8 mouse cellular contexts compared by ENCODE assay signal in the genomic region with DNA sequence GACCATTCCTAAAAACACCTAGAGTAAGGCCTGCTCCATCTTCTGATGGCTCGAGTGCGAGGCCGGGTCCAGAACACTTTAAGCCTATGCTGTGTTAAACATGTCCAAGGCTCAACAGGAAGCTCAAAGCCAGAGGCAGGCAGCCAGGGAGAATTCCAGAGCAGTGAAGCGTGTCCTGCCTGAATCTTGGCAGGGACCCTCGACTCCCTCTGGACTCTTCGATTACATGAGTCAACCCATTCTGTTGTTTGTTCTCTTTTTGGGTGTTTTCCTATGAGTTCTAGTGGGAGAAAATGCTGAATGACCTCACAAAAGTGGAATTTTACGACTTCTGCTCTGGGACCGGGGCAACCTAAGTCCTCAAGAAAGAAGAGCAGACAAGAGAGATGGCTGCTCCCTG. TPM values are rescaled to one million over a fixed set of nuclear protein-coding genes. Genes with fewer than 3 reads are reported as not detected.
DNase-seq lines count a peak whose midpoint lies in the region; ATAC-seq and TF ChIP-seq lines count a peak whose summit lies in the region.

No protein-coding gene starts in this region.

- no peak for TF ChIP-seq EP300 in stomach, postnatal 0 days (optimal IDR thresholded peaks at IDR 0.05)

- H3K36me3 ChIP-seq in forebrain, embryonic 16.5 days (ENCODE audit: control insufficient read depth, insufficient read depth) = no peaks in the 10 kb centered on the region
- H3K36me3 ChIP-seq in forebrain, embryonic 10.5 days (replicated peaks) = no peaks in the 10 kb centered on the region
- H3K36me3 ChIP-seq in heart, embryonic 12.5 days = no peaks in the 10 kb centered on the region
- H3K36me3 ChIP-seq in stomach, postnatal 0 days (ENCODE audit: control insufficient read depth, insufficient read depth, low read length) = no peaks in the 10 kb centered on the region

- H3K27ac ChIP-seq in forebrain, embryonic 16.5 days (ENCODE audit: low read length) = no peak overlapping the region
- no peak overlapping the region for H3K27ac ChIP-seq in forebrain, embryonic 10.5 days
- peak overlapping the region; percentile 71 for H3K27ac ChIP-seq in heart, embryonic 12.5 days (ENCODE audit: poor library complexity, severe bottlenecking)
- H3K27ac ChIP-seq in stomach, postnatal 0 days (replicated peaks) = peak overlapping the region; percentile 74

- intact Hi-C loops in left cerebral cortex, postnatal 14 days (cut with DNase I) = loop anchor here (5.0 to 10.0 kb wide), 3 partner anchors 62 to 235 kb away; a partner anchor contains a TSS

- WGBS in forebrain, embryonic 16.5 days = 45% methylated on average over 8 of the region's 8 CpGs
- 69% methylated on average over 8 of the region's 8 CpGs for WGBS in forebrain, embryonic 10.5 days
- 53% methylated on average over 8 of the region's 8 CpGs for WGBS in heart, embryonic 12.5 days
- 21% methylated on average over 8 of the region's 8 CpGs for WGBS in stomach, postnatal 0 days

- no peaks in the 10 kb centered on the region for H3K9me3 ChIP-seq in forebrain, embryonic 16.5 days (ENCODE audit: control insufficient read depth, low read length)
- no peaks in the 10 kb centered on the region for H3K9me3 ChIP-seq in forebrain, embryonic 10.5 days
- H3K9me3 ChIP-seq in heart, embryonic 12.5 days (replicated peaks) = no peaks in the 10 kb centered on the region
- no peaks in the 10 kb centered on the region for H3K9me3 ChIP-seq in stomach, postnatal 0 days (ENCODE audit: control insufficient read depth, low read length)

- no peaks in the 10 kb centered on the region for H3K27me3 ChIP-seq in forebrain, embryonic 16.5 days (replicated peaks; ENCODE audit: control insufficient read depth, insufficient read depth, low read length)
- H3K27me3 ChIP-seq in forebrain, embryonic 10.5 days (ENCODE audit: poor library complexity, severe bottlenecking) = no peaks in the 10 kb centered on the region
- no peaks in the 10 kb centered on the region for H3K27me3 ChIP-seq in heart, embryonic 12.5 days (replicated peaks)
- H3K27me3 ChIP-seq in stomach, postnatal 0 days (ENCODE audit: control insufficient read depth, insufficient read depth, low read length) = no peaks in the 10 kb centered on the region

- DNase-seq in forebrain, embryonic 10.5 days (ENCODE audit: extremely low spot score, low spot score) = no peak
- DNase-seq in adrenal gland, postnatal 14 days = peak; percentile 59
- DNase-seq in kidney, postnatal 25 days = peak; percentile 87 to 90
- peak; percentile 62 for DNase-seq in stomach, postnatal 0 days (ENCODE audit: low spot score)
- DNase-seq in left cerebral cortex, postnatal 14 days (ENCODE audit: low spot score in 2 of 2) = no peak

- 0 out of 2 replicates have a peak, but pooled peaks have one; percentile 43 for ATAC-seq in forebrain, embryonic 16.5 days
- peak; percentile 79 for ATAC-seq in heart, embryonic 12.5 days (ENCODE audit: insufficient number of reproducible peaks, low FRiP score)
- ATAC-seq in stomach, postnatal 0 days (ENCODE audit: low FRiP score, low TSS enrichment) = peak; percentile 67
- no peak for ATAC-seq in CD4-positive, CD25-positive, alpha-beta regulatory T cell, adult 4 months

- TF ChIP-seq CTCF in stomach, postnatal 0 days (IDR thresholded peaks at IDR 0.05; ENCODE audit: low read depth) = no peak

- no peak overlapping the region for H3K4me3 ChIP-seq in forebrain, embryonic 16.5 days (replicated peaks; ENCODE audit: low read length)
- H3K4me3 ChIP-seq in forebrain, embryonic 10.5 days = no peak overlapping the region
- no peak overlapping the region for H3K4me3 ChIP-seq in heart, embryonic 12.5 days
- no peak overlapping the region for H3K4me3 ChIP-seq in stomach, postnatal 0 days (ENCODE audit: low read depth, low read length)

- peaks cover 10% of the 10 kb centered on the region for H3K4me1 ChIP-seq in forebrain, embryonic 16.5 days (replicated peaks; ENCODE audit: control insufficient read depth, insufficient read depth, low read length)
- H3K4me1 ChIP-seq in forebrain, embryonic 10.5 days = peaks cover 21% of the 10 kb centered on the region
- peaks cover 22% of the 10 kb centered on the region for H3K4me1 ChIP-seq in heart, embryonic 12.5 days (replicated peaks)
- H3K4me1 ChIP-seq in stomach, postnatal 0 days (replicated peaks; ENCODE audit: control insufficient read depth, insufficient read depth) = no peaks in the 10 kb centered on the region

- H3K9ac ChIP-seq in forebrain, embryonic 16.5 days (replicated peaks; ENCODE audit: low read depth, low read length) = no peak overlapping the region
- H3K9ac ChIP-seq in heart, embryonic 12.5 days = no peak overlapping the region
- H3K9ac ChIP-seq in stomach, postnatal 0 days (ENCODE audit: low read length) = no peak overlapping the region

- no peak overlapping the region for H3K4me2 ChIP-seq in forebrain, embryonic 16.5 days (ENCODE audit: low read length)
- no peak overlapping the region for H3K4me2 ChIP-seq in heart, embryonic 12.5 days
- no peak overlapping the region for H3K4me2 ChIP-seq in stomach, postnatal 0 days (replicated peaks; ENCODE audit: low read depth)

RNA-seq across cellular contexts. Expression of a gene that starts 15.4 kb away (rescaled TPM):
- polyA plus RNA-seq in forebrain, embryonic 16.5 days (2015; fragmentation: Nextera tagmentation; extraction: Ambion mirVana) = 59.2 and 61.3 TPM in 2 replicates
- polyA plus RNA-seq in forebrain, embryonic 10.5 days (2016; fragmentation: Nextera tagmentation; extraction: Ambion mirVana) = 22.3 and 24.5 TPM in 2 replicates
- total RNA-seq in adrenal gland, postnatal 14 days (2021) = 5.3 and 8.3 TPM in 2 replicates
- 13.8 and 14.1 TPM in 2 replicates for polyA plus RNA-seq in heart, embryonic 12.5 days (2016; fragmentation: Nextera tagmentation; extraction: Ambion mirVana)
- 8.6 and 8.8 TPM in 2 replicates for polyA plus RNA-seq in stomach, postnatal 0 days (2015; fragmentation: Nextera tagmentation; extraction: Ambion mirVana)
- polyA plus RNA-seq in CD4-positive, CD25-positive, alpha-beta regulatory T cell, adult 4 months (2017; shearing (Covaris generic)) = 1 to 10 TPM; 4.1 to 6.1 TPM
- total RNA-seq in left cerebral cortex, postnatal 14 days (2021) = 10 to 100 TPM; 11.8 to 12.8 TPM

Comparison
In these comparisons a context has a peak if more than half of its experiments do, and no peak if none do; other contexts are left out.
1. H3K27ac ChIP-seq: peak in heart, embryonic 12.5 days (single experiment) and stomach, postnatal 0 days (single experiment); none in forebrain, embryonic 16.5 days (single experiment) and forebrain, embryonic 10.5 days (single experiment).
2. DNase-seq: peak in adrenal gland, postnatal 14 days (single experiment), kidney, postnatal 25 days (2 of 2) and stomach, postnatal 0 days (single experiment); none in forebrain, embryonic 10.5 days (single experiment) and left cerebral cortex, postnatal 14 days (0 of 2).